Mouse (Mus musculus): ENCODE measurements around the gene Alox5ap. TPM values are rescaled to one million over a fixed set of nuclear protein-coding genes. Genes with fewer than 3 reads are reported as not detected.

Alox5ap gene
- polyA plus RNA-seq, 1 experiment = 31.2 TPM

GRCm38 (mm10) chr5:149257518-149258281 is 6.9 kb upstream of the Alox5ap start:
- H3K4me3 ChIP-seq (replicated peaks) = no peak overlapping the region
- no peaks in the 10 kb centered on the region for H3K27me3 ChIP-seq (replicated peaks)
- H3K9me3 ChIP-seq = no peaks in the 10 kb centered on the region
- peaks cover 60% of the 10 kb centered on the region for H3K4me1 ChIP-seq
- peaks cover under 1% of the 10 kb centered on the region for H3K36me3 ChIP-seq (replicated peaks; ENCODE audit: low read length)
- TF ChIP-seq FLI1 (IDR thresholded peaks at IDR 0.05; ENCODE audit: low read length) (no peak), GATA1 (IDR thresholded peaks at IDR 0.05; ENCODE audit: borderline replicate concordance, low read length) (no peak)

GRCm38 (mm10) chr5:149259093-149259492 is 5.5 kb upstream of the Alox5ap start:
- H3K27me3 ChIP-seq (replicated peaks) = no peaks in the 10 kb centered on the region
- H3K4me1 ChIP-seq = peaks cover 66% of the 10 kb centered on the region
- H3K36me3 ChIP-seq (replicated peaks; ENCODE audit: low read length) = no peaks in the 10 kb centered on the region
- H3K4me3 ChIP-seq (replicated peaks) = no peak overlapping the region
- TF ChIP-seq GATA1 (IDR thresholded peaks at IDR 0.05; ENCODE audit: borderline replicate concordance, low read length) = no peak
- TF ChIP-seq FLI1 (IDR thresholded peaks at IDR 0.05; ENCODE audit: low read length) = no peak
- H3K9me3 ChIP-seq = no peaks in the 10 kb centered on the region

GRCm38 (mm10) chr5:149261449-149261848 is 3.1 kb upstream of the Alox5ap start:
- TF ChIP-seq GATA1 (IDR thresholded peaks at IDR 0.05; ENCODE audit: borderline replicate concordance, low read length) (no peak), FLI1 (IDR thresholded peaks at IDR 0.05; ENCODE audit: low read length) (no peak)
- no peaks in the 10 kb centered on the region for H3K27me3 ChIP-seq (replicated peaks)
- H3K9me3 ChIP-seq = no peaks in the 10 kb centered on the region
- H3K36me3 ChIP-seq (replicated peaks; ENCODE audit: low read length) = no peaks in the 10 kb centered on the region
- H3K4me1 ChIP-seq = peaks cover 58% of the 10 kb centered on the region
- H3K4me3 ChIP-seq (replicated peaks) = no peak overlapping the region

GRCm38 (mm10) chr5:149261866-149262265 is 2.7 kb upstream of the Alox5ap start:
- no peak overlapping the region for H3K4me3 ChIP-seq (replicated peaks)
- no peaks in the 10 kb centered on the region for H3K9me3 ChIP-seq
- peaks cover 62% of the 10 kb centered on the region for H3K4me1 ChIP-seq
- peaks cover 3% of the 10 kb centered on the region for H3K36me3 ChIP-seq (replicated peaks; ENCODE audit: low read length)
- TF ChIP-seq FLI1 (IDR thresholded peaks at IDR 0.05; ENCODE audit: low read length) = no peak
- no peak for TF ChIP-seq GATA1 (IDR thresholded peaks at IDR 0.05; ENCODE audit: borderline replicate concordance, low read length)
- no peaks in the 10 kb centered on the region for H3K27me3 ChIP-seq (replicated peaks)

- Histone ChIP-seq H3K27me3 (replicated peaks) (no peaks in the 10 kb centered on the region), H3K36me3 (replicated peaks; ENCODE audit: low read length) (peaks cover 27% of the 10 kb centered on the region), H3K4me1 (peaks cover 83% of the 10 kb centered on the region), H3K4me3 (replicated peaks) (peak overlapping the region; percentile 96), H3K9me3 (no peaks in the 10 kb centered on the region)
- TF ChIP-seq GATA1 (IDR thresholded peaks at IDR 0.05; ENCODE audit: borderline replicate concordance, low read length) (no peak), FLI1 (IDR thresholded peaks at IDR 0.05; ENCODE audit: low read length) (no peak)
Measured at GRCm38 (mm10) chr5:149264878-149265279, 312 bp downstream of the Alox5ap start.

- H3K36me3 ChIP-seq (replicated peaks; ENCODE audit: low read length) = peaks cover 46% of the 10 kb centered on the region
- H3K9me3 ChIP-seq = peaks cover 3% of the 10 kb centered on the region; the same call in 1 of the 2 replicates
- TF ChIP-seq FLI1 (IDR thresholded peaks at IDR 0.05; ENCODE audit: low read length) = no peak
- TF ChIP-seq GATA1 (IDR thresholded peaks at IDR 0.05; ENCODE audit: borderline replicate concordance, low read length) = no peak
- H3K4me1 ChIP-seq = peaks cover 86% of the 10 kb centered on the region
- peak overlapping the region; percentile 96 for H3K4me3 ChIP-seq (replicated peaks)
- no peaks in the 10 kb centered on the region for H3K27me3 ChIP-seq (replicated peaks)
Measured at GRCm38 (mm10) chr5:149266761-149267221, 2.2 kb downstream of the Alox5ap start.

- Histone ChIP-seq H3K4me3 (replicated peaks) (peak overlapping the region; percentile 96), H3K9me3 (peaks cover 5% of the 10 kb centered on the region; the same call in 1 of the 2 replicates), H3K27me3 (replicated peaks) (no peaks in the 10 kb centered on the region), H3K4me1 (peaks cover 87% of the 10 kb centered on the region), H3K36me3 (replicated peaks; ENCODE audit: low read length) (peaks cover 53% of the 10 kb centered on the region)
- TF ChIP-seq GATA1 (IDR thresholded peaks at IDR 0.05; ENCODE audit: borderline replicate concordance, low read length) (no peak), FLI1 (IDR thresholded peaks at IDR 0.05; ENCODE audit: low read length) (no peak)
Measured at GRCm38 (mm10) chr5:149267493-149267892, 2.9 kb downstream of the Alox5ap start.

GRCm38 (mm10) chr5:149271291-149271690 is 6.7 kb downstream of the Alox5ap start:
- H3K27me3 ChIP-seq (replicated peaks) = no peaks in the 10 kb centered on the region
- peaks cover 89% of the 10 kb centered on the region for H3K36me3 ChIP-seq (replicated peaks; ENCODE audit: low read length)
- H3K4me1 ChIP-seq = peaks cover 93% of the 10 kb centered on the region
- H3K4me3 ChIP-seq (replicated peaks) = peak overlapping the region; percentile 53
- peaks cover 16% of the 10 kb centered on the region for H3K9me3 ChIP-seq
- TF ChIP-seq FLI1 (IDR thresholded peaks at IDR 0.05; ENCODE audit: low read length) (no peak), GATA1 (IDR thresholded peaks at IDR 0.05; ENCODE audit: borderline replicate concordance, low read length) (no peak)

GRCm38 (mm10) chr5:149272535-149272934 is 8.0 kb downstream of the Alox5ap start:
- Histone ChIP-seq H3K36me3 (replicated peaks; ENCODE audit: low read length) (peaks cover 96% of the 10 kb centered on the region), H3K4me1 (peaks cover 80% of the 10 kb centered on the region), H3K27me3 (replicated peaks) (no peaks in the 10 kb centered on the region), H3K4me3 (replicated peaks) (peak overlapping the region; percentile 70), H3K9me3 (peaks cover 16% of the 10 kb centered on the region)
- no peak for TF ChIP-seq FLI1 (IDR thresholded peaks at IDR 0.05; ENCODE audit: low read length)
- no peak for TF ChIP-seq GATA1 (IDR thresholded peaks at IDR 0.05; ENCODE audit: borderline replicate concordance, low read length)

- H3K4me3 ChIP-seq (replicated peaks) = peak overlapping the region; percentile 70
- TF ChIP-seq GATA1 (IDR thresholded peaks at IDR 0.05; ENCODE audit: borderline replicate concordance, low read length) (no peak), FLI1 (IDR thresholded peaks at IDR 0.05; ENCODE audit: low read length) (no peak)
- peaks cover 98% of the 10 kb centered on the region for H3K36me3 ChIP-seq (replicated peaks; ENCODE audit: low read length)
Measured at GRCm38 (mm10) chr5:149274390-149275104, 10.0 kb downstream of the Alox5ap start.

More at GRCm38 (mm10) chr5:149274390-149275104, 10.0 kb downstream of the Alox5ap start:
- Histone ChIP-seq H3K27me3 (replicated peaks) (no peaks in the 10 kb centered on the region), H3K9me3 (peaks cover 21% of the 10 kb centered on the region), H3K4me1 (peaks cover 60% of the 10 kb centered on the region)

Measured in megakaryocyte, embryonic 14.5 days (primary cell).